Mouse (Mus musculus) heart, adult 11 months (tissue): ENCODE results near the gene Ier5l.
A peak's percentile ranks its signal among the peaks of the same experiment; 100 is the strongest.

Experiments
- DNase-seq: peaks from one replicate; pipeline ENCODE4 v3.0.0; 2022

The Ier5l gene

GRCm38 (mm10) chr2:30474039-30474438 lies at the start of gene Ier5l:
Gene Ier5l (minus strand): TSS chr2:30474219.
- DNase-seq, result peak; percentile 100

GRCm38 (mm10) chr2:30523727-30524126 lies 49.7 kb upstream of the Ier5l start:
- DNase-seq, result no peak

GRCm38 (mm10) chr2:30510711-30511380 lies 36.8 kb upstream of the Ier5l start:
- DNase-seq, result no peak

- DNase-seq, result no peak
Measured at GRCm38 (mm10) chr2:30507138-30507727, 33.2 kb upstream of the Ier5l start.

GRCm38 (mm10) chr2:30503677-30504621 lies 29.9 kb upstream of the Ier5l start:
- DNase-seq, result no peak

GRCm38 (mm10) chr2:30501701-30502100 lies 27.7 kb upstream of the Ier5l start:
- DNase-seq, result no peak

- DNase-seq, result peak; percentile 97
Measured at GRCm38 (mm10) chr2:30495909-30496861, 22.2 kb upstream of the Ier5l start.

- no peak for DNase-seq
Measured at GRCm38 (mm10) chr2:30495000-30495908, 21.2 kb upstream of the Ier5l start.

GRCm38 (mm10) chr2:30490384-30490783 lies 16.4 kb upstream of the Ier5l start:
- DNase-seq, result no peak

GRCm38 (mm10) chr2:30487597-30487996 lies 13.6 kb upstream of the Ier5l start:
- peak; percentile 98 for DNase-seq

- no peak for DNase-seq
Measured at GRCm38 (mm10) chr2:30478526-30478925, 4.5 kb upstream of the Ier5l start.

GRCm38 (mm10) chr2:30476241-30476640 lies 2.2 kb upstream of the Ier5l start:
- DNase-seq, result peak; percentile 90

- peak; percentile 93 for DNase-seq
Measured at GRCm38 (mm10) chr2:30475457-30475856, 1.4 kb upstream of the Ier5l start.

GRCm38 (mm10) chr2:30474776-30475175 lies 757 bp upstream of the Ier5l start:
- no peak for DNase-seq

- no peak for DNase-seq
Measured at GRCm38 (mm10) chr2:30473431-30474031, 488 bp downstream of the Ier5l start.

GRCm38 (mm10) chr2:30472731-30473351 lies 1.2 kb downstream of the Ier5l start:
- DNase-seq, result peak; percentile 97

GRCm38 (mm10) chr2:30471795-30472720 lies 2.0 kb downstream of the Ier5l start:
- peak; percentile 99 for DNase-seq

GRCm38 (mm10) chr2:30471051-30471450 lies 3.0 kb downstream of the Ier5l start:
- peak; percentile 95 for DNase-seq
